Mouse (Mus musculus): ENCODE data around the gene Atp2b4.

GRCm38 (mm10) chr1:133691046-133691445 is 109.8 kb downstream of the Atp2b4 start:
- no peak for TF ChIP-seq EP300 (optimal IDR thresholded peaks at IDR 0.05)
- TF ChIP-seq CTCF (IDR thresholded peaks at IDR 0.05; ENCODE audit: low read depth), result no peak
